Mouse (Mus musculus): Measurements from ENCODE around the gene Glycam1. TPM values are rescaled to one million over a fixed set of nuclear protein-coding genes. Genes with fewer than 3 reads are reported as not detected.
"Not testable (repeated sequence)": the region's sequence is repeated elsewhere in the genome, so short reads cannot be mapped to it uniquely, and the experiment has no call there.

The Glycam1 gene
- total RNA-seq (2021), result under 1 TPM; 0.58 to 0.74 TPM
- long read RNA-seq, result 0 reads

GRCm38 (mm10) chr15:103564981-103565380 is at the start of gene Glycam1:
TSS of gene Glycam1 (minus strand) at chr15:103565081.
- no peak for DNase-seq (ENCODE audit: low spot score in 2 of 2)

- peak in 1 of 2 experiments; percentile 17 for DNase-seq (ENCODE audit: low spot score in 2 of 2)
Observed at GRCm38 (mm10) chr15:103604481-103604880, 39.6 kb upstream of the Glycam1 start.

- DNase-seq (ENCODE audit: low spot score in 2 of 2), result no peak
Observed at GRCm38 (mm10) chr15:103590779-103591178, 25.9 kb upstream of the Glycam1 start.

GRCm38 (mm10) chr15:103587752-103588151 is 22.9 kb upstream of the Glycam1 start:
- DNase-seq (ENCODE audit: low spot score in 2 of 2), result not testable (repeated sequence)

- no peak for DNase-seq (ENCODE audit: low spot score in 2 of 2)
Observed at GRCm38 (mm10) chr15:103585876-103586275, 21.0 kb upstream of the Glycam1 start.

- DNase-seq (ENCODE audit: low spot score in 2 of 2), result peak in 1 of 2 experiments; percentile 85
Observed at GRCm38 (mm10) chr15:103552096-103552690, 12.7 kb downstream of the Glycam1 start.

GRCm38 (mm10) chr15:103551053-103551452 is 13.8 kb downstream of the Glycam1 start:
- no peak for DNase-seq (ENCODE audit: low spot score in 2 of 2)

- DNase-seq (ENCODE audit: low spot score in 2 of 2), result no peak
Observed at GRCm38 (mm10) chr15:103549475-103549874, 15.4 kb downstream of the Glycam1 start.

- DNase-seq (ENCODE audit: low spot score in 2 of 2), result no peak
Observed at GRCm38 (mm10) chr15:103547983-103548382, 16.9 kb downstream of the Glycam1 start.

GRCm38 (mm10) chr15:103542526-103542925 is 22.4 kb downstream of the Glycam1 start:
- DNase-seq (ENCODE audit: low spot score in 2 of 2), result no peak

GRCm38 (mm10) chr15:103540646-103541045 is 24.2 kb downstream of the Glycam1 start:
- no peak for DNase-seq (ENCODE audit: low spot score in 2 of 2)

- no peak for DNase-seq (ENCODE audit: low spot score in 2 of 2)
Observed at GRCm38 (mm10) chr15:103539259-103539658, 25.6 kb downstream of the Glycam1 start.

GRCm38 (mm10) chr15:103537822-103538213 is 27.1 kb downstream of the Glycam1 start, which contains the start of gene Ppp1r1a:
TSS of gene Ppp1r1a (minus strand) at chr15:103538003.
- DNase-seq (ENCODE audit: low spot score in 2 of 2), result peak; percentile 61 to 76

GRCm38 (mm10) chr15:103537011-103537821 is 27.7 kb downstream of the Glycam1 start:
- DNase-seq (ENCODE audit: low spot score in 2 of 2), result peak; percentile 70 to 79

- DNase-seq (ENCODE audit: low spot score in 2 of 2), result no peak
Observed at GRCm38 (mm10) chr15:103536456-103536855, 28.4 kb downstream of the Glycam1 start.

GRCm38 (mm10) chr15:103535786-103536185 is 29.1 kb downstream of the Glycam1 start:
- no peak for DNase-seq (ENCODE audit: low spot score in 2 of 2)

GRCm38 (mm10) chr15:103535030-103535429 is 29.9 kb downstream of the Glycam1 start:
- no peak for DNase-seq (ENCODE audit: low spot score in 2 of 2)

- no peak for DNase-seq (ENCODE audit: low spot score in 2 of 2)
Observed at GRCm38 (mm10) chr15:103534054-103534620, 30.7 kb downstream of the Glycam1 start.

- DNase-seq (ENCODE audit: low spot score in 2 of 2), result peak; percentile 59 to 87
Observed at GRCm38 (mm10) chr15:103530372-103530771, 34.5 kb downstream of the Glycam1 start.

GRCm38 (mm10) chr15:103523156-103523555 is 41.7 kb downstream of the Glycam1 start:
- DNase-seq (ENCODE audit: low spot score in 2 of 2), result no peak

- DNase-seq (ENCODE audit: low spot score in 2 of 2), result no peak
Observed at GRCm38 (mm10) chr15:103522458-103523099, 42.3 kb downstream of the Glycam1 start.

Measured in layer of hippocampus, adult 18-20 months (tissue).